Mouse (Mus musculus): ENCODE data around the gene Rpia. TPM values are rescaled to one million over a fixed set of nuclear protein-coding genes. Genes with fewer than 3 reads are reported as not detected.
"Not testable (repeated sequence)": the region's sequence is repeated elsewhere in the genome, so short reads cannot be mapped to it uniquely, and the experiment has no call there.

The Rpia gene
- polyA plus RNA-seq (2015; fragmentation: Nextera tagmentation; extraction: Ambion mirVana), result 3.2 and 3.3 TPM in 2 replicates

GRCm38 (mm10) chr6:70791824-70792535 is at the start of gene Rpia:
Rpia (minus strand) TSS chr6:70792232.
- Histone ChIP-seq H3K9ac (peak within 1 kb of the TSS; percentile 82), H3K27ac (peak within 1 kb of the TSS; percentile 70), H3K4me2 (peak within 1 kb of the TSS; percentile 92), H3K27me3 (no peaks in the 10 kb centered on the region), H3K36me3 (no peaks in the 10 kb centered on the region; the same call in 1 of the 2 replicates), H3K9me3 (no peaks in the 10 kb centered on the region), H3K4me1 (replicated peaks) (peaks cover 25% of the 10 kb centered on the region), H3K4me3 (peak within 1 kb of the TSS; percentile 88)
- ATAC-seq (ENCODE audit: low FRiP score), result peak; percentile 98
- WGBS, result under 1% methylated on average over 62 of the region's 62 CpGs

- no peaks in the 10 kb centered on the region for H3K36me3 ChIP-seq
- peaks cover 11% of the 10 kb centered on the region for H3K4me1 ChIP-seq (replicated peaks)
- no peak overlapping the region for H3K4me2 ChIP-seq
- H3K4me3 ChIP-seq, result no peak overlapping the region
- no peak for ATAC-seq (ENCODE audit: low FRiP score)
- whole genome bisulfite sequencing, result 73% methylated on average over 5 of the region's 5 CpGs
- no peaks in the 10 kb centered on the region for H3K27me3 ChIP-seq
- H3K9ac ChIP-seq, result no peak overlapping the region
- no peak overlapping the region for H3K27ac ChIP-seq
- H3K9me3 ChIP-seq, result no peaks in the 10 kb centered on the region
Observed at GRCm38 (mm10) chr6:70840281-70840680, 48.2 kb upstream of the Rpia start.

- Histone ChIP-seq H3K27ac (no peak overlapping the region), H3K4me3 (no peak overlapping the region), H3K36me3 (no peaks in the 10 kb centered on the region), H3K9me3 (no peaks in the 10 kb centered on the region), H3K4me2 (no peak overlapping the region), H3K4me1 (replicated peaks) (peaks cover 7% of the 10 kb centered on the region), H3K9ac (no peak overlapping the region), H3K27me3 (no peaks in the 10 kb centered on the region)
- no peak for ATAC-seq (ENCODE audit: low FRiP score)
- 49% methylated on average over 3 of the region's 3 CpGs for WGBS
Observed at GRCm38 (mm10) chr6:70838532-70838931, 46.5 kb upstream of the Rpia start.

- H3K4me1 ChIP-seq (replicated peaks), result no peaks in the 10 kb centered on the region
- H3K4me2 ChIP-seq, result no peak overlapping the region
- ATAC-seq (ENCODE audit: low FRiP score), result no peak
- 86% methylated on average over 2 of the region's 2 CpGs for WGBS
- H3K9ac ChIP-seq, result no peak overlapping the region
- H3K9me3 ChIP-seq, result no peaks in the 10 kb centered on the region
- no peak overlapping the region for H3K27ac ChIP-seq
- no peak overlapping the region for H3K4me3 ChIP-seq
- no peaks in the 10 kb centered on the region for H3K27me3 ChIP-seq
- no peaks in the 10 kb centered on the region for H3K36me3 ChIP-seq
Observed at GRCm38 (mm10) chr6:70837297-70837696, 45.3 kb upstream of the Rpia start.

GRCm38 (mm10) chr6:70831179-70831839 is 39.3 kb upstream of the Rpia start:
- no peak overlapping the region for H3K27ac ChIP-seq
- no peak overlapping the region for H3K4me3 ChIP-seq

GRCm38 (mm10) chr6:70830552-70830951 is 38.5 kb upstream of the Rpia start:
- H3K36me3 ChIP-seq, result no peaks in the 10 kb centered on the region
- no peak overlapping the region for H3K4me2 ChIP-seq
- no peak overlapping the region for H3K9ac ChIP-seq
- no peak for ATAC-seq (ENCODE audit: low FRiP score)
- WGBS, result 90% methylated on average over 3 of the region's 3 CpGs
- no peaks in the 10 kb centered on the region for H3K9me3 ChIP-seq
- H3K4me3 ChIP-seq, result no peak overlapping the region
- no peak overlapping the region for H3K27ac ChIP-seq
- no peaks in the 10 kb centered on the region for H3K4me1 ChIP-seq (replicated peaks)
- H3K27me3 ChIP-seq, result no peaks in the 10 kb centered on the region

More at GRCm38 (mm10) chr6:70831179-70831839, 39.3 kb upstream of the Rpia start:
- Histone ChIP-seq H3K27me3 (no peaks in the 10 kb centered on the region), H3K9me3 (no peaks in the 10 kb centered on the region), H3K9ac (no peak overlapping the region), H3K4me1 (replicated peaks) (no peaks in the 10 kb centered on the region), H3K36me3 (no peaks in the 10 kb centered on the region), H3K4me2 (no peak overlapping the region)
- ATAC-seq (ENCODE audit: low FRiP score), result no peak
- WGBS, result 85% methylated on average over 10 of the region's 10 CpGs

GRCm38 (mm10) chr6:70829451-70829850 is 37.4 kb upstream of the Rpia start:
- Histone ChIP-seq H3K4me2 (no peak overlapping the region), H3K4me3 (no peak overlapping the region), H3K27ac (no peak overlapping the region), H3K27me3 (no peaks in the 10 kb centered on the region), H3K9me3 (no peaks in the 10 kb centered on the region), H3K4me1 (replicated peaks) (no peaks in the 10 kb centered on the region; the same call in 1 of the 2 replicates), H3K36me3 (no peaks in the 10 kb centered on the region), H3K9ac (no peak overlapping the region)
- 70% methylated on average over 2 of the region's 2 CpGs for WGBS
- no peak for ATAC-seq (ENCODE audit: low FRiP score)

- Histone ChIP-seq H3K9ac (peak overlapping the region; percentile 70; the same call in 1 of the 2 replicates), H3K36me3 (no peaks in the 10 kb centered on the region), H3K4me1 (replicated peaks) (peaks cover 6% of the 10 kb centered on the region), H3K27ac (peak overlapping the region; percentile 56; the same call in 1 of the 2 replicates), H3K27me3 (no peaks in the 10 kb centered on the region), H3K9me3 (no peaks in the 10 kb centered on the region), H3K4me3 (peak overlapping the region; percentile 45), H3K4me2 (peak overlapping the region; percentile 77)
- peak; percentile 40; the same call in 1 of the 2 replicates for ATAC-seq (ENCODE audit: low FRiP score)
- WGBS, result 52% methylated on average over 4 of the region's 4 CpGs
Observed at GRCm38 (mm10) chr6:70824987-70825337, 32.9 kb upstream of the Rpia start.

GRCm38 (mm10) chr6:70824085-70824986 is 32.3 kb upstream of the Rpia start:
- Histone ChIP-seq H3K4me3 (peak overlapping the region; percentile 45), H3K36me3 (no peaks in the 10 kb centered on the region), H3K4me1 (replicated peaks) (peaks cover 6% of the 10 kb centered on the region), H3K9me3 (no peaks in the 10 kb centered on the region), H3K9ac (peak overlapping the region; percentile 70), H3K27ac (peak overlapping the region; percentile 56), H3K27me3 (no peaks in the 10 kb centered on the region), H3K4me2 (peak overlapping the region; percentile 77)
- peak; percentile 95 for ATAC-seq (ENCODE audit: low FRiP score)
- 9% methylated on average over 23 of the region's 23 CpGs for WGBS

- H3K27me3 ChIP-seq; H3K9me3 ChIP-seq; H3K9ac ChIP-seq; H3K4me3 ChIP-seq; ATAC-seq (ENCODE audit: low FRiP score); H3K4me2 ChIP-seq; H3K27ac ChIP-seq; H3K36me3 ChIP-seq; H3K4me1 ChIP-seq (replicated peaks): not testable (repeated sequence)
- 79% methylated on average over 4 of the region's 4 CpGs for WGBS
Observed at GRCm38 (mm10) chr6:70823277-70823676, 31.2 kb upstream of the Rpia start.

- Histone ChIP-seq H3K27me3 (no peaks in the 10 kb centered on the region), H3K9ac (no peak overlapping the region), H3K4me2 (no peak overlapping the region), H3K4me1 (replicated peaks) (peaks cover 6% of the 10 kb centered on the region), H3K4me3 (no peak overlapping the region), H3K9me3 (no peaks in the 10 kb centered on the region), H3K36me3 (no peaks in the 10 kb centered on the region), H3K27ac (no peak overlapping the region)
- WGBS, result 61% methylated on average over 5 of the region's 5 CpGs
- ATAC-seq (ENCODE audit: low FRiP score), result no peak
Observed at GRCm38 (mm10) chr6:70822386-70822910, 30.4 kb upstream of the Rpia start.

GRCm38 (mm10) chr6:70821566-70821965 is 29.5 kb upstream of the Rpia start:
- WGBS, result 71% methylated on average over 2 of the region's 2 CpGs
- no peak overlapping the region for H3K4me3 ChIP-seq
- H3K27me3 ChIP-seq, result no peaks in the 10 kb centered on the region
- no peak for ATAC-seq (ENCODE audit: low FRiP score)
- H3K4me1 ChIP-seq (replicated peaks), result peaks cover 6% of the 10 kb centered on the region
- no peak overlapping the region for H3K27ac ChIP-seq
- H3K9ac ChIP-seq, result no peak overlapping the region
- no peaks in the 10 kb centered on the region for H3K9me3 ChIP-seq
- H3K36me3 ChIP-seq, result no peaks in the 10 kb centered on the region
- H3K4me2 ChIP-seq, result no peak overlapping the region

All from hindbrain, embryonic 13.5 days (tissue).